ENCODE assay signal across 9 mouse cellular contexts in genomic region chr11:100968501-100968900, GRCm38 (mm10). TPM values are rescaled to one million over a fixed set of nuclear protein-coding genes. Genes with fewer than 3 reads are reported as not detected.
DNase-seq lines count a peak whose midpoint lies in the region; ATAC-seq lines count a peak whose summit lies in the region.
"Had no signal": no experiment of that assay in that cellular context is flagged by ENCODE, and none has a peak within 500 bp of the region (broad histone marks: within the 10 kb centered on the region; RNA-seq: fewer than 3 reads in every experiment).

No protein-coding gene starts in this region.

- H3K4me1 ChIP-seq in heart, embryonic 10.5 days = peaks cover 80% of the 10 kb centered on the region
- peaks cover 10% of the 10 kb centered on the region for H3K4me1 ChIP-seq in midbrain, embryonic 16.5 days (ENCODE audit: control insufficient read depth, insufficient read depth, low read length)
- H3K4me1 ChIP-seq in midbrain, embryonic 13.5 days (replicated peaks) = peaks cover 14% of the 10 kb centered on the region
- peaks cover 33% of the 10 kb centered on the region for H3K4me1 ChIP-seq in intestine, embryonic 15.5 days (replicated peaks)
- peaks cover 37% of the 10 kb centered on the region for H3K4me1 ChIP-seq in stomach, embryonic 14.5 days (ENCODE audit: control insufficient read depth, insufficient read depth, low read length)

- 0 out of 2 replicates have a peak overlapping the region, but pooled peaks have one; percentile 7 for H3K4me2 ChIP-seq in midbrain, embryonic 16.5 days (ENCODE audit: low read length)
- H3K4me2 ChIP-seq in midbrain, embryonic 13.5 days (replicated peaks) = no peak overlapping the region
- peak overlapping the region; percentile 88 for H3K4me2 ChIP-seq in intestine, embryonic 15.5 days (replicated peaks)
- H3K4me2 ChIP-seq in stomach, embryonic 14.5 days (replicated peaks; ENCODE audit: low read depth, low read length) = peak overlapping the region; percentile 74

- ATAC-seq in midbrain, embryonic 16.5 days = no peak
- ATAC-seq in midbrain, embryonic 13.5 days = no peak
- no peak for ATAC-seq in intestine, embryonic 15.5 days
- ATAC-seq in stomach, embryonic 14.5 days (ENCODE audit: insufficient number of reproducible peaks, insufficient read depth, low FRiP score, low read depth) = no peak

- no peak for DNase-seq in heart, embryonic 10.5 days (ENCODE audit: low spot score)
- no peak for DNase-seq in heart, postnatal 4 days
- DNase-seq in adrenal gland, postnatal 25 days = no peak
- DNase-seq in spleen, postnatal 14 days (ENCODE audit: low spot score in 2 of 2) = no peak
- DNase-seq: adrenal gland, adult 8-10 months had no signal

- H3K27me3 ChIP-seq in heart, embryonic 10.5 days (ENCODE audit: insufficient read depth, poor library complexity, severe bottlenecking) = peaks cover 73% of the 10 kb centered on the region
- peaks cover 63% of the 10 kb centered on the region for H3K27me3 ChIP-seq in midbrain, embryonic 16.5 days (ENCODE audit: control insufficient read depth, insufficient read depth, low read depth, low read length)
- peaks cover 83% of the 10 kb centered on the region for H3K27me3 ChIP-seq in midbrain, embryonic 13.5 days
- 0 out of 2 replicates have a peak, but pooled peaks cover 3% of the 10 kb centered on the region for H3K27me3 ChIP-seq in intestine, embryonic 15.5 days (replicated peaks)
- H3K27me3 ChIP-seq in stomach, embryonic 14.5 days (ENCODE audit: control insufficient read depth, insufficient read depth, low read length) = no peaks in the 10 kb centered on the region

- H3K4me3 ChIP-seq in heart, embryonic 10.5 days = peak overlapping the region; percentile 82
- no peak overlapping the region for H3K4me3 ChIP-seq in midbrain, embryonic 16.5 days (ENCODE audit: low read depth, low read length)
- no peak overlapping the region for H3K4me3 ChIP-seq in midbrain, embryonic 13.5 days (replicated peaks)
- H3K4me3 ChIP-seq in intestine, embryonic 15.5 days (replicated peaks) = peak overlapping the region; percentile 69
- peak overlapping the region; percentile 70 for H3K4me3 ChIP-seq in stomach, embryonic 14.5 days (ENCODE audit: low read depth, low read length)

- no peaks in the 10 kb centered on the region for H3K9me3 ChIP-seq in heart, embryonic 10.5 days
- H3K9me3 ChIP-seq in midbrain, embryonic 16.5 days (replicated peaks; ENCODE audit: control insufficient read depth, low read length, poor library complexity, severe bottlenecking) = no peaks in the 10 kb centered on the region
- no peaks in the 10 kb centered on the region for H3K9me3 ChIP-seq in midbrain, embryonic 13.5 days
- no peaks in the 10 kb centered on the region for H3K9me3 ChIP-seq in intestine, embryonic 15.5 days
- no peaks in the 10 kb centered on the region for H3K9me3 ChIP-seq in stomach, embryonic 14.5 days (ENCODE audit: control insufficient read depth, low read depth, low read length)

- H3K27ac ChIP-seq in heart, embryonic 10.5 days = peak overlapping the region; percentile 95
- H3K27ac ChIP-seq in midbrain, embryonic 16.5 days (ENCODE audit: low read length) = no peak overlapping the region
- no peak overlapping the region for H3K27ac ChIP-seq in midbrain, embryonic 13.5 days
- no peak overlapping the region for H3K27ac ChIP-seq in intestine, embryonic 15.5 days
- peak overlapping the region; percentile 95; the same call in 1 of the 2 replicates for H3K27ac ChIP-seq in stomach, embryonic 14.5 days (ENCODE audit: low read length)

- 69% methylated on average over 5 of the region's 5 CpGs for WGBS in heart, embryonic 10.5 days
- 73% methylated on average over 5 of the region's 5 CpGs for WGBS in midbrain, embryonic 16.5 days
- WGBS in midbrain, embryonic 13.5 days = 72% methylated on average over 5 of the region's 5 CpGs
- 63% methylated on average over 5 of the region's 5 CpGs for WGBS in intestine, embryonic 15.5 days
- WGBS in stomach, embryonic 14.5 days = 69% methylated on average over 5 of the region's 5 CpGs

- no peak overlapping the region for H3K9ac ChIP-seq in midbrain, embryonic 16.5 days (ENCODE audit: low read depth, low read length)
- no peak overlapping the region for H3K9ac ChIP-seq in midbrain, embryonic 13.5 days (replicated peaks)
- peak overlapping the region; percentile 76 for H3K9ac ChIP-seq in intestine, embryonic 15.5 days
- H3K9ac ChIP-seq in stomach, embryonic 14.5 days (replicated peaks; ENCODE audit: low read depth, low read length) = peak overlapping the region; percentile 87

- peaks cover 29% of the 10 kb centered on the region for H3K36me3 ChIP-seq in heart, embryonic 10.5 days
- H3K36me3 ChIP-seq in midbrain, embryonic 16.5 days (ENCODE audit: control insufficient read depth, insufficient read depth, low read length) = no peaks in the 10 kb centered on the region
- H3K36me3 ChIP-seq in midbrain, embryonic 13.5 days = no peaks in the 10 kb centered on the region
- no peaks in the 10 kb centered on the region for H3K36me3 ChIP-seq in intestine, embryonic 15.5 days
- no peaks in the 10 kb centered on the region; the same call in 1 of the 2 replicates for H3K36me3 ChIP-seq in stomach, embryonic 14.5 days (ENCODE audit: control insufficient read depth, insufficient read depth, low read length)

RNA-seq across cellular contexts. Expression of gene Cavin1, which starts 2.2 kb away (rescaled TPM):
- 139 and 252 TPM in 2 replicates for polyA plus RNA-seq in heart, embryonic 10.5 days (2016; fragmentation: Nextera tagmentation; extraction: Ambion mirVana)
- total RNA-seq in heart, postnatal 4 days (2021) = 100 to 1,000 TPM; 479 to 498 TPM
- 40.0 TPM in 2 replicates for polyA plus RNA-seq in midbrain, embryonic 16.5 days (2015; fragmentation: Nextera tagmentation; extraction: Ambion mirVana)
- 28.3 and 30.4 TPM in 2 replicates for polyA plus RNA-seq in midbrain, embryonic 13.5 days (2015; fragmentation: Nextera tagmentation; extraction: Ambion mirVana)
- polyA plus RNA-seq in intestine, embryonic 15.5 days (2015; fragmentation: Nextera tagmentation; extraction: Ambion mirVana) = 223 and 237 TPM in 2 replicates
- polyA plus RNA-seq in stomach, embryonic 14.5 days (2014; fragmentation: Nextera tagmentation; extraction: Ambion mirVana) = 136 and 158 TPM in 2 replicates
- 224 and 271 TPM in 2 replicates for total RNA-seq in adrenal gland, postnatal 25 days (2021)

RNA-seq across cellular contexts. Expression of gene Stat3, which starts 29.2 kb away (rescaled TPM):
- polyA plus RNA-seq in heart, embryonic 10.5 days (2016; fragmentation: Nextera tagmentation; extraction: Ambion mirVana) = 33.7 and 41.5 TPM in 2 replicates
- total RNA-seq in heart, postnatal 4 days (2021) = 100 to 1,000 TPM; 111 to 115 TPM
- polyA plus RNA-seq in midbrain, embryonic 16.5 days (2015; fragmentation: Nextera tagmentation; extraction: Ambion mirVana) = 37.3 and 39.0 TPM in 2 replicates
- 28.7 and 34.3 TPM in 2 replicates for polyA plus RNA-seq in midbrain, embryonic 13.5 days (2015; fragmentation: Nextera tagmentation; extraction: Ambion mirVana)
- polyA plus RNA-seq in intestine, embryonic 15.5 days (2015; fragmentation: Nextera tagmentation; extraction: Ambion mirVana) = 45.8 and 48.9 TPM in 2 replicates
- polyA plus RNA-seq in stomach, embryonic 14.5 days (2014; fragmentation: Nextera tagmentation; extraction: Ambion mirVana) = 43.5 and 44.8 TPM in 2 replicates
- 81.5 and 88.6 TPM in 2 replicates for total RNA-seq in adrenal gland, postnatal 25 days (2021)

RNA-seq across cellular contexts. Expression of gene Atp6v0a1, which starts 40.8 kb away (rescaled TPM):
- polyA plus RNA-seq in heart, embryonic 10.5 days (2016; fragmentation: Nextera tagmentation; extraction: Ambion mirVana) = 54.4 and 66.3 TPM in 2 replicates
- total RNA-seq in heart, postnatal 4 days (2021) = 100 to 1,000 TPM; 112 to 115 TPM
- 155 and 172 TPM in 2 replicates for polyA plus RNA-seq in midbrain, embryonic 16.5 days (2015; fragmentation: Nextera tagmentation; extraction: Ambion mirVana)
- 87.6 and 90.8 TPM in 2 replicates for polyA plus RNA-seq in midbrain, embryonic 13.5 days (2015; fragmentation: Nextera tagmentation; extraction: Ambion mirVana)
- 35.4 and 36.2 TPM in 2 replicates for polyA plus RNA-seq in intestine, embryonic 15.5 days (2015; fragmentation: Nextera tagmentation; extraction: Ambion mirVana)
- 38.4 and 42.0 TPM in 2 replicates for polyA plus RNA-seq in stomach, embryonic 14.5 days (2014; fragmentation: Nextera tagmentation; extraction: Ambion mirVana)
- total RNA-seq in adrenal gland, postnatal 25 days (2021) = 106 and 144 TPM in 2 replicates

Comparison
In these comparisons a context has a peak if more than half of its experiments do, and no peak if none do; other contexts are left out.
1. H3K27ac ChIP-seq: peak in heart, embryonic 10.5 days (single experiment) and stomach, embryonic 14.5 days (single experiment); none in midbrain, embryonic 16.5 days (single experiment), midbrain, embryonic 13.5 days (single experiment) and intestine, embryonic 15.5 days (single experiment).
2. H3K4me3 ChIP-seq: peak in heart, embryonic 10.5 days (single experiment), intestine, embryonic 15.5 days (single experiment) and stomach, embryonic 14.5 days (single experiment); none in midbrain, embryonic 16.5 days (single experiment) and midbrain, embryonic 13.5 days (single experiment).
3. H3K9ac ChIP-seq: peak in intestine, embryonic 15.5 days (single experiment) and stomach, embryonic 14.5 days (single experiment); none in midbrain, embryonic 16.5 days (single experiment) and midbrain, embryonic 13.5 days (single experiment).